Mouse (Mus musculus): ENCODE measurements at regions not wholly inside any gene's neighbourhood (a gene's known extent, or its start where the extent isn't known, plus 50 kb on each side); places are given as distances from the start of the nearest gene placed in this dataset.
A peak's percentile ranks its signal among the peaks of the same experiment; 100 is the strongest.

DNA sequence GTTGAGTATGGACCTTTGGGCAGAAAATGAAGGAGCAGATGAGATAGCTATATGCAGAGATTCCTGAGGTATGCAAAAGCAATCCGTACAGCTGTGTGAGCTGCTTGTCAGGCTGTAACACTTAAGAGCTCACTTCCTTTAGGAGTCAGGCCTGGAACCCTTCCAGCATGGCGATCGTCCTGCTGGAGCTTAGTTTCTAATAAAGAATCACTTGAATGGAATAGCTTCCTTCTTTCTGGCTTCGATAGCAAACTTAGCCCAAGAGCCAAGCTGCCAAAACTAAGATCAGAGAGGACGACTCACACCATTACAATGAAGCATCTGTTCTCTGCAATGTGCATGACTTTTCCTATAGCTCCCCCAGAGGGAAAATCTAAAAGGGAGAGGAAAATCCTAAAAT is 253.4 kb upstream of the Amot start:
- 32% methylated on average over 5 of the region's 5 CpGs for WGBS
- no peak for ATAC-seq (ENCODE audit: insufficient read depth, low read depth)
- no peaks in the 10 kb centered on the region for H3K27me3 ChIP-seq (ENCODE audit: control insufficient read depth, insufficient read depth, low read length)
- TF ChIP-seq CTCF (IDR thresholded peaks at IDR 0.05; ENCODE audit: low read depth) = no peak
- no peak for TF ChIP-seq EP300 (IDR thresholded peaks at IDR 0.05; ENCODE audit: low read depth)
- H3K36me3 ChIP-seq (replicated peaks; ENCODE audit: control insufficient read depth, insufficient read depth, low read length) = no peaks in the 10 kb centered on the region
- peak; percentile 11 for DNase-seq (ENCODE audit: low spot score)
- no peak overlapping the region for H3K27ac ChIP-seq (ENCODE audit: low read depth)
- no peaks in the 10 kb centered on the region for H3K9me3 ChIP-seq (replicated peaks; ENCODE audit: control insufficient read depth, low read length)
- no peak overlapping the region for H3K4me2 ChIP-seq (ENCODE audit: low read depth, low read length)
- no peaks in the 10 kb centered on the region for H3K4me1 ChIP-seq (ENCODE audit: control insufficient read depth, insufficient read depth)
- H3K9ac ChIP-seq (replicated peaks; ENCODE audit: low read depth, low read length) = no peak overlapping the region
- H3K4me3 ChIP-seq (ENCODE audit: low read depth, low read length) = no peak overlapping the region

DNA sequence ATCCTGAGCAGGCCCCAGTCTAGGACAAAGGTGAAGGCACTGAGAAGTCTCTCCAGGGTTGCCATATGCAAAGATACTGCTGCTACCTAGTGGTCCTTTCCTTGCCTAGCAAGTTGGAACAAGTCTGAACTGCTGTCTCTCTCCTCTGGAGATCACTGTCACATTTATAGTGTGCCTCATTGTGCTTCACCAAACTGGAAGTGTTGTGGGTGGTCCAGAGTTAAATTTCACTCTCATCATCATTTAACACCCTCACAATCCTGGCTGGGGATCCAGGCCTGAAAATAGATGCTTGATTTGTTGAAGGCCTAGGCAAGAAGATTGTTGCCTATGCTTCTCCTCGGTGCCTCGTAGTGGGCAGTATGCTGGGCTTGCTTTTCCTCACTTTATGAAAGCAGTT is 248.4 kb upstream of the Amot start:
- Histone ChIP-seq H3K27me3 (ENCODE audit: control insufficient read depth, insufficient read depth, low read length) (no peaks in the 10 kb centered on the region), H3K9me3 (replicated peaks; ENCODE audit: control insufficient read depth, low read length) (no peaks in the 10 kb centered on the region), H3K36me3 (replicated peaks; ENCODE audit: control insufficient read depth, insufficient read depth, low read length) (no peaks in the 10 kb centered on the region), H3K4me1 (ENCODE audit: control insufficient read depth, insufficient read depth) (no peaks in the 10 kb centered on the region), H3K9ac (replicated peaks; ENCODE audit: low read depth, low read length) (no peak overlapping the region), H3K4me2 (ENCODE audit: low read depth, low read length) (no peak overlapping the region), H3K27ac (ENCODE audit: low read depth) (no peak overlapping the region), H3K4me3 (ENCODE audit: low read depth, low read length) (no peak overlapping the region)
- TF ChIP-seq CTCF (IDR thresholded peaks at IDR 0.05; ENCODE audit: low read depth) (no peak), EP300 (IDR thresholded peaks at IDR 0.05; ENCODE audit: low read depth) (no peak)
- 83% methylated on average over 2 of the region's 2 CpGs for WGBS
- DNase-seq (ENCODE audit: low spot score) (no peak), ATAC-seq (ENCODE audit: insufficient read depth, low read depth) (no peak)

Data from heart, postnatal 0 days (tissue).